In genomic region chr17:21536676-21537075, GRCm38 (mm10) we compare ENCODE assay signal across 14 mouse cellular contexts. TPM values are rescaled to one million over a fixed set of nuclear protein-coding genes. Genes with fewer than 3 reads are reported as not detected.
A peak's percentile ranks its signal among the peaks of the same experiment; 100 is the strongest.
DNase-seq lines count a peak whose midpoint lies in the region; ATAC-seq and TF ChIP-seq lines count a peak whose summit lies in the region.
"Had no signal": no experiment of that assay in that cellular context is flagged by ENCODE, and none has a peak within 500 bp of the region (broad histone marks: within the 10 kb centered on the region; RNA-seq: fewer than 3 reads in every experiment).

No protein-coding gene starts in this region.

- no peak overlapping the region; the same call in 1 of the 2 replicates for H3K4me3 ChIP-seq in embryonic facial prominence, embryonic 14.5 days (ENCODE audit: low read depth, low read length)
- H3K4me3 ChIP-seq in embryonic facial prominence, embryonic 10.5 days = no peak overlapping the region
- no peak overlapping the region; the same call in 1 of the 2 replicates for H3K4me3 ChIP-seq in lung, embryonic 14.5 days (ENCODE audit: low read depth, low read length)

- H3K4me1 ChIP-seq in embryonic facial prominence, embryonic 14.5 days (ENCODE audit: control insufficient read depth, insufficient read depth, low read length) = peaks cover 1% of the 10 kb centered on the region
- peaks cover 26% of the 10 kb centered on the region for H3K4me1 ChIP-seq in embryonic facial prominence, embryonic 10.5 days
- peaks cover 8% of the 10 kb centered on the region; the same call in 1 of the 2 replicates for H3K4me1 ChIP-seq in lung, embryonic 14.5 days (ENCODE audit: insufficient read depth)

- no peaks in the 10 kb centered on the region for H3K9me3 ChIP-seq in embryonic facial prominence, embryonic 14.5 days (ENCODE audit: control insufficient read depth, low read length)
- no peaks in the 10 kb centered on the region for H3K9me3 ChIP-seq in embryonic facial prominence, embryonic 10.5 days
- H3K9me3 ChIP-seq in lung, embryonic 14.5 days (ENCODE audit: low read depth, low read length) = no peaks in the 10 kb centered on the region
- H3K9me3 ChIP-seq: midbrain, embryonic 15.5 days had no signal

- H3K36me3 ChIP-seq in embryonic facial prominence, embryonic 14.5 days (ENCODE audit: control insufficient read depth, insufficient read depth, low read length) = no peaks in the 10 kb centered on the region
- H3K36me3 ChIP-seq in embryonic facial prominence, embryonic 10.5 days (replicated peaks) = no peaks in the 10 kb centered on the region
- no peaks in the 10 kb centered on the region for H3K36me3 ChIP-seq in lung, embryonic 14.5 days (ENCODE audit: insufficient read depth)
- H3K36me3 ChIP-seq in splenic B cell, adult 2 months (ENCODE audit: control insufficient read depth, insufficient read depth, low read length, poor library complexity, severe bottlenecking) = peaks cover 2% of the 10 kb centered on the region; the same call in 1 of the 2 replicates
- H3K36me3 ChIP-seq: midbrain, embryonic 15.5 days had no signal

- TF ChIP-seq CTCF in lung, embryonic 14.5 days (IDR thresholded peaks at IDR 0.05; ENCODE audit: low read depth) = no peak

- no peak for DNase-seq in embryonic facial prominence, embryonic 14.5 days (ENCODE audit: low spot score)
- DNase-seq in embryonic facial prominence, embryonic 10.5 days (ENCODE audit: low spot score) = no peak
- peak; percentile 6 for DNase-seq in lung, embryonic 14.5 days
- DNase-seq in lung, postnatal 14 days = no peak
- DNase-seq in NIH3T3 (ENCODE audit: low read depth) = peak; percentile 68
- DNase-seq in splenic B cell, adult 2 months (ENCODE audit: low read depth, low spot score) = peak; percentile 47
- no peak for DNase-seq in ovary, adult 18-20 months (ENCODE audit: low spot score)
- no peak for DNase-seq in cerebellum, adult 9-10 months
- DNase-seq: cerebellum, adult 2 months had no signal

- peak overlapping the region; percentile 79; the same call in 1 of the 2 replicates for H3K4me2 ChIP-seq in embryonic facial prominence, embryonic 14.5 days (ENCODE audit: low read depth, low read length)
- peak overlapping the region; percentile 75; the same call in 1 of the 2 replicates for H3K4me2 ChIP-seq in lung, embryonic 14.5 days

- no peaks in the 10 kb centered on the region for H3K27me3 ChIP-seq in embryonic facial prominence, embryonic 14.5 days (replicated peaks; ENCODE audit: control insufficient read depth, insufficient read depth, low read length)
- H3K27me3 ChIP-seq in embryonic facial prominence, embryonic 10.5 days (replicated peaks; ENCODE audit: low read depth, poor library complexity, severe bottlenecking) = no peaks in the 10 kb centered on the region
- H3K27me3 ChIP-seq in lung, embryonic 14.5 days (ENCODE audit: insufficient read depth, low read length) = no peaks in the 10 kb centered on the region
- no peaks in the 10 kb centered on the region for H3K27me3 ChIP-seq in splenic B cell, adult 2 months (ENCODE audit: control insufficient read depth, insufficient read depth, low read length, poor library complexity, severe bottlenecking)
- H3K27me3 ChIP-seq: midbrain, embryonic 15.5 days had no signal

- no peak overlapping the region for H3K27ac ChIP-seq in embryonic facial prominence, embryonic 14.5 days (replicated peaks; ENCODE audit: low read depth, low read length)
- H3K27ac ChIP-seq in embryonic facial prominence, embryonic 10.5 days (replicated peaks) = no peak overlapping the region
- no peak overlapping the region for H3K27ac ChIP-seq in lung, embryonic 14.5 days (ENCODE audit: low read depth)
- H3K27ac ChIP-seq: liver, embryonic 14.5 days; midbrain, embryonic 15.5 days had no signal

- ATAC-seq in embryonic facial prominence, embryonic 14.5 days (ENCODE audit: low read depth) = no peak
- no peak for ATAC-seq in lung, embryonic 14.5 days (ENCODE audit: insufficient read depth)
- ATAC-seq: forebrain, embryonic 16.5 days; intestine, embryonic 16.5 days; midbrain, embryonic 15.5 days had no signal

- WGBS in embryonic facial prominence, embryonic 14.5 days = 58% methylated on average over 2 of the region's 2 CpGs
- WGBS in embryonic facial prominence, embryonic 10.5 days = 71% methylated on average over 2 of the region's 2 CpGs
- WGBS in lung, embryonic 14.5 days = 49% methylated on average over 2 of the region's 2 CpGs

- H3K9ac ChIP-seq in embryonic facial prominence, embryonic 14.5 days (ENCODE audit: low read depth, low read length) = no peak overlapping the region
- H3K9ac ChIP-seq in lung, embryonic 14.5 days = no peak overlapping the region
- H3K9ac ChIP-seq: liver, embryonic 14.5 days had no signal

RNA-seq across cellular contexts. Expression of gene Zfp52, which starts 1.3 kb away (rescaled TPM):
- 3.1 and 4.0 TPM in 2 replicates for polyA plus RNA-seq in embryonic facial prominence, embryonic 14.5 days (2014; fragmentation: Nextera tagmentation; extraction: Ambion mirVana)
- polyA plus RNA-seq in embryonic facial prominence, embryonic 10.5 days (2016; fragmentation: Nextera tagmentation; extraction: Ambion mirVana) = 2.8 and 3.0 TPM in 2 replicates
- polyA plus RNA-seq in lung, embryonic 14.5 days (2014; fragmentation: Nextera tagmentation; extraction: Ambion mirVana) = 4.5 and 4.6 TPM in 2 replicates
- polyA plus RNA-seq: small intestine, adult 2 months had no signal

RNA-seq across cellular contexts. Expression of gene Zfp948, which starts 30.1 kb away (rescaled TPM):
- polyA plus RNA-seq in embryonic facial prominence, embryonic 14.5 days (2014; fragmentation: Nextera tagmentation; extraction: Ambion mirVana) = 23.1 and 24.6 TPM in 2 replicates
- 14.6 and 14.9 TPM in 2 replicates for polyA plus RNA-seq in embryonic facial prominence, embryonic 10.5 days (2016; fragmentation: Nextera tagmentation; extraction: Ambion mirVana)
- polyA plus RNA-seq in lung, embryonic 14.5 days (2014; fragmentation: Nextera tagmentation; extraction: Ambion mirVana) = 21.3 and 24.9 TPM in 2 replicates

RNA-seq across cellular contexts. Expression of gene Zfp53, which starts 47.9 kb away (rescaled TPM):
- polyA plus RNA-seq in embryonic facial prominence, embryonic 14.5 days (2014; fragmentation: Nextera tagmentation; extraction: Ambion mirVana) = 7.3 and 10.4 TPM in 2 replicates
- polyA plus RNA-seq in embryonic facial prominence, embryonic 10.5 days (2016; fragmentation: Nextera tagmentation; extraction: Ambion mirVana) = 8.6 and 9.5 TPM in 2 replicates
- polyA plus RNA-seq in lung, embryonic 14.5 days (2014; fragmentation: Nextera tagmentation; extraction: Ambion mirVana) = 9.7 and 10.5 TPM in 2 replicates

Comparison
In these comparisons a context has a peak if more than half of its experiments do, and no peak if none do; other contexts are left out.
1. DNase-seq: peak in lung, embryonic 14.5 days (single experiment), NIH3T3 (single experiment) and splenic B cell, adult 2 months (single experiment); none in embryonic facial prominence, embryonic 14.5 days (single experiment), embryonic facial prominence, embryonic 10.5 days (single experiment), lung, postnatal 14 days (single experiment), ovary, adult 18-20 months (single experiment) and cerebellum, adult 9-10 months (single experiment).